Mouse (Mus musculus) liver, embryonic 12.5 days (tissue): ENCODE results near the gene Ssb. TPM values are rescaled to one million over a fixed set of nuclear protein-coding genes. Genes with fewer than 3 reads are reported as not detected.
"Not testable (repeated sequence)": the region's sequence is repeated elsewhere in the genome, so short reads cannot be mapped to it uniquely, and the experiment has no call there.

ENCODE experiments used
- ATAC-seq: fragments of 200-750 bp; cut with Nextera tagmentation; 2 replicates; pipeline ENCODE4 v1.8.0; 2017; ENCODE audit warnings: moderate number of reproducible peaks, mild to moderate bottlenecking, moderate library complexity
- H3K27ac ChIP-seq: fragments of 300-500 bp; sonication (generic); 2 replicates; pipeline ENCODE4 v1.5.1; 2016; ENCODE audit warnings: mild to moderate bottlenecking
- H3K27me3 ChIP-seq: fragments of 300-500 bp; sonication (generic); replicated peaks from 2 replicates; pipeline ENCODE4 v1.6.1; 2016; ENCODE audit warnings: mild to moderate bottlenecking, moderate library complexity
- H3K36me3 ChIP-seq: fragments of 300-500 bp; sonication (generic); 2 replicates; pipeline ENCODE4 v1.6.1; 2016; ENCODE audit warnings: mild to moderate bottlenecking, moderate library complexity
- H3K4me1 ChIP-seq: fragments of 300-500 bp; sonication (generic); 2 replicates; pipeline ENCODE4 v1.6.1; 2016
- H3K4me2 ChIP-seq: fragments of 300-500 bp; sonication (generic); 2 replicates; pipeline ENCODE4 v1.6.1; 2016; ENCODE audit warnings: mild to moderate bottlenecking, moderate library complexity
- H3K4me3 ChIP-seq: fragments of 300-500 bp; sonication (generic); 2 replicates; pipeline ENCODE4 v1.5.1; 2016; ENCODE audit warnings: mild to moderate bottlenecking, moderate library complexity
- H3K9ac ChIP-seq: fragments of 300-500 bp; sonication (generic); 2 replicates; pipeline ENCODE4 v1.6.1; 2016; ENCODE audit warnings: mild to moderate bottlenecking, moderate library complexity
- H3K9me3 ChIP-seq: fragments of 300-500 bp; sonication (generic); replicated peaks from 2 replicates; pipeline ENCODE4 v1.6.1; 2016; ENCODE audit warnings: mild to moderate bottlenecking, moderate library complexity
- WGBS: fragments of 180-500 bp; shearing (Covaris S2); methylation state at CpG from one replicate; pipeline ENCODE4 v1.1.7; 2016; ENCODE audit not compliant: insufficient replicate concordance; 5-methylcytosine and 5-hydroxymethylcytosine counted together
- polyA plus RNA-seq: library from polyadenylated mRNA; unstranded; fragments of >200 nt; fragmentation: Nextera tagmentation; extraction: Ambion mirVana; gene quantifications from 2 replicates; pipeline ENCODE4 v1.2.1, GENCODE M21; 2016

The Ssb gene
- polyA plus RNA-seq, 1 experiment from 2014 or later: 219 TPM

GRCm38 (mm10) chr2:69903541-69903940 is 42.2 kb downstream of the Ssb start:
- Histone ChIP-seq H3K9me3 (no peaks in the 10 kb centered on the region), H3K9ac (no peak overlapping the region), H3K4me2 (no peak overlapping the region), H3K27ac (no peak overlapping the region), H3K4me3 (no peak overlapping the region), H3K4me1 (peaks cover 14% of the 10 kb centered on the region), H3K27me3 (no peaks in the 10 kb centered on the region), H3K36me3 (peaks cover 20% of the 10 kb centered on the region)
- WGBS: 77% methylated on average over 3 of the region's 3 CpGs
- no peak for ATAC-seq

GRCm38 (mm10) chr2:69907394-69907793 is 46.0 kb downstream of the Ssb start:
- H3K4me2 ChIP-seq, H3K9me3 ChIP-seq, H3K4me3 ChIP-seq, H3K27me3 ChIP-seq, H3K36me3 ChIP-seq, H3K27ac ChIP-seq, H3K9ac ChIP-seq, ATAC-seq, H3K4me1 ChIP-seq: not testable (repeated sequence)
- WGBS: 67% methylated on average over 4 of the region's 4 CpGs

GRCm38 (mm10) chr2:69912801-69913200 is 51.4 kb downstream of the Ssb start:
- no peaks in the 10 kb centered on the region for H3K27me3 ChIP-seq
- H3K4me2 ChIP-seq: no peak overlapping the region
- WGBS: 62% methylated on average over 2 of the region's 2 CpGs

GRCm38 (mm10) chr2:69917301-69917700 is 55.9 kb downstream of the Ssb start:
- H3K4me1 ChIP-seq: peaks cover 7% of the 10 kb centered on the region; the same call in 1 of the 2 replicates
- WGBS: 82% methylated on average over 3 of the region's 3 CpGs
- no peak for ATAC-seq
- H3K9ac ChIP-seq: no peak overlapping the region
- H3K4me2 ChIP-seq: no peak overlapping the region
- H3K36me3 ChIP-seq: peaks cover 43% of the 10 kb centered on the region
- H3K27ac ChIP-seq: no peak overlapping the region
- H3K9me3 ChIP-seq: no peaks in the 10 kb centered on the region
- H3K27me3 ChIP-seq: no peaks in the 10 kb centered on the region
- H3K4me3 ChIP-seq: no peak overlapping the region

More at GRCm38 (mm10) chr2:69912801-69913200, 51.4 kb downstream of the Ssb start:
- Histone ChIP-seq H3K27ac (no peak overlapping the region), H3K4me1 (0 out of 2 replicates have a peak, but pooled peaks cover 3% of the 10 kb centered on the region), H3K36me3 (peaks cover 17% of the 10 kb centered on the region), H3K9me3 (no peaks in the 10 kb centered on the region), H3K9ac (no peak overlapping the region), H3K4me3 (no peak overlapping the region)
- no peak for ATAC-seq

Other genes with a start within 250 kb of the Ssb start
- gene Bbs5, start 214.4 kb upstream of the Ssb start, polyA plus RNA-seq: 4.9 and 6.8 TPM in 2 replicates
- gene Klhl41, start 191.4 kb upstream of the Ssb start, polyA plus RNA-seq: 0.13 and 0.39 TPM in 2 replicates
- 7.9 and 8.4 TPM in 2 replicates for gene Fastkd1, start 148.0 kb upstream of the Ssb start, polyA plus RNA-seq
- 104 and 109 TPM in 2 replicates for gene Ppig, start 139.0 kb upstream of the Ssb start, polyA plus RNA-seq
- gene Ccdc173, start 72.0 kb upstream of the Ssb start, polyA plus RNA-seq: 0.46 and 0.53 TPM in 2 replicates
- 16.3 and 16.7 TPM in 2 replicates for gene Phospho2, start 71.9 kb upstream of the Ssb start, polyA plus RNA-seq
- 31.3 and 31.9 TPM in 2 replicates for gene Klhl23, start 39.6 kb upstream of the Ssb start, polyA plus RNA-seq
- 46.1 and 47.5 TPM in 2 replicates for gene Mettl5, start 24.1 kb downstream of the Ssb start, polyA plus RNA-seq
- gene Ubr3, start 35.7 kb downstream of the Ssb start, polyA plus RNA-seq: 7.7 and 9.2 TPM in 2 replicates
- gene Myo3b, start 177.6 kb downstream of the Ssb start, polyA plus RNA-seq: not detected in 2 replicates